Mouse (Mus musculus) cerebellum, adult 2 months (tissue): ENCODE measurements around the gene Npvf.

Experiments
- CTCF ChIP-seq: fragments of 200-500 bp; IDR thresholded peaks from 2 replicates; pipeline ENCODE4 v1.5.1; 2011; ENCODE audit warnings: low read depth, mild to moderate bottlenecking, control low read depth, low read length, moderate library complexity, borderline replicate concordance; ENCODE audit not compliant: insufficient read depth
- POLR2A ChIP-seq: fragments of 200-500 bp; IDR thresholded peaks from 2 replicates; pipeline ENCODE4 v1.6.1; 2011; ENCODE audit warnings: low read length, control low read depth, borderline replicate concordance; ENCODE audit not compliant: insufficient read depth

- TF ChIP-seq CTCF (no peak), POLR2A (no peak)
Observed at GRCm38 (mm10) chr6:50665020-50665419, 10.8 kb upstream of the Npvf start.
